Mouse (Mus musculus): Measurements from ENCODE around the gene Lrig1.

DNA sequence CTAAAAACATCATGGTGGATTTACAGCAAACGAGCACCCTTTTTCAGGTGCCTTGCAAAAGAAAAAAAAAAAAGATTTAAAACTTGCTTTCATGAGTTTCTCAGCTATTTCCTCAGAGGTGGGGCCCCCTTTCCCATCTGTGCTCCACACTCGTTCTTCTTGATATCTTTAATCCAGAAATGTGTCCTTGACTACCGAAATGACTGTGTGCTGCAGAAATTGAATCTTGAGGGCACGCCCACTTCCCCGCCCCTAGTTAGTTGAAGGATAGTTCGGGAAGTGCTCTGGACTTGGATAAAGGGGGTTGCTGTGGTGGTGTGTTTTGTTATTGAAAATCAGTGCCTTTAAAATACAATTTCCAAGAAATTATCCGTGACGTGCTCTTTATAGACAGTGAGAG lies 654 bp upstream of the Lrig1 start:
- TF ChIP-seq CTCF (IDR thresholded peaks at IDR 0.05; ENCODE audit: low read depth, low read length), result no peak
- no peak for TF ChIP-seq POLR2A (IDR thresholded peaks at IDR 0.05; ENCODE audit: borderline replicate concordance, low read depth, low read length)

Data from bone marrow macrophage, adult 2 months (primary cell).